Mouse (Mus musculus) gastrocnemius, adult 2 months (tissue): ENCODE measurements around the gene Cul9. TPM values are rescaled to one million over a fixed set of nuclear protein-coding genes. Genes with fewer than 3 reads are reported as not detected.
A peak's percentile ranks its signal among the peaks of the same experiment; 100 is the strongest.
"Not testable (repeated sequence)": the region's sequence is repeated elsewhere in the genome, so short reads cannot be mapped to it uniquely, and the experiment has no call there.

Source experiments
- DNase-seq: peaks from one replicate; pipeline ENCODE4 v3.0.0; 2022
- H3K27ac ChIP-seq: fragments of 200-600 bp; 2 replicates; pipeline ENCODE4 v1.8.1; 2022; ENCODE audit warnings: mild to moderate bottlenecking
- H3K4me3 ChIP-seq: fragments of 200-600 bp; 2 replicates; pipeline ENCODE4 v1.8.1; 2022; ENCODE audit warnings: mild to moderate bottlenecking, moderate library complexity
- CTCF ChIP-seq: fragments of 200-600 bp; IDR thresholded peaks from 2 replicates; pipeline ENCODE4 v1.8.1; 2022; ENCODE audit warnings: antibody characterized with exemption, mild to moderate bottlenecking, moderate library complexity
- intact Hi-C: fragments of 180-260 bp; cut with DNase I; formaldehyde crosslinking; loops from one replicate; pipeline ENCODE4 v1.15.1; 2025
- total RNA-seq, 2 experiments: library from RNA; stranded (reverse); gene quantifications; 2 replicates each; pipeline ENCODE4 v1.2.3; 2021

Cul9 gene
- total RNA-seq, 2 experiments from 2014 or later, result 13.8 to 15.5 TPM

- Histone ChIP-seq H3K27ac (no peak overlapping the region), H3K4me3 (no peak overlapping the region)
- DNase-seq, result no peak
- intact Hi-C loops, result no loop called here
- TF ChIP-seq CTCF, result no peak
These were observed 25.7 kb downstream of the Cul9 start for GRCm38 (mm10) chr17:46520385-46520979.

- Histone ChIP-seq H3K27ac (no peak overlapping the region), H3K4me3 (no peak overlapping the region)
- DNase-seq, result no peak
- intact Hi-C loops, result no loop called here
- TF ChIP-seq CTCF, result no peak
These were observed 26.2 kb downstream of the Cul9 start for GRCm38 (mm10) chr17:46519971-46520370.

GRCm38 (mm10) chr17:46513329-46513728 is 32.9 kb downstream of the Cul9 start:
- intact Hi-C loops, result no loop called here
- no peak overlapping the region for H3K27ac ChIP-seq

GRCm38 (mm10) chr17:46511059-46511710 is 35.0 kb downstream of the Cul9 start:
- Histone ChIP-seq H3K27ac (no peak overlapping the region), H3K4me3 (no peak overlapping the region)
- intact Hi-C loops, result no loop called here
- TF ChIP-seq CTCF, result peak; percentile 43
- DNase-seq, result no peak

More at GRCm38 (mm10) chr17:46513329-46513728, 32.9 kb downstream of the Cul9 start:
- no peak overlapping the region for H3K4me3 ChIP-seq
- no peak for TF ChIP-seq CTCF
- DNase-seq, result no peak

- DNase-seq, result peak; percentile 52
- no peak for TF ChIP-seq CTCF
- H3K27ac ChIP-seq, result no peak overlapping the region
- H3K4me3 ChIP-seq, result no peak overlapping the region
- intact Hi-C loops, result no loop called here
These were observed 40.6 kb downstream of the Cul9 start for GRCm38 (mm10) chr17:46505617-46506016.

GRCm38 (mm10) chr17:46503847-46504638 is 42.1 kb downstream of the Cul9 start:
- no peak for DNase-seq
- H3K27ac ChIP-seq, result no peak overlapping the region
- no peak for TF ChIP-seq CTCF
- intact Hi-C loops, result no loop called here
- H3K4me3 ChIP-seq, result no peak overlapping the region

- intact Hi-C loops, result no loop called here
- TF ChIP-seq CTCF, result no peak
- no peak overlapping the region for H3K4me3 ChIP-seq
- H3K27ac ChIP-seq, result no peak overlapping the region
- no peak for DNase-seq
These were observed 43.4 kb downstream of the Cul9 start for GRCm38 (mm10) chr17:46502775-46503174.

GRCm38 (mm10) chr17:46497956-46498355 is 48.2 kb downstream of the Cul9 start:
- no peak for DNase-seq
- TF ChIP-seq CTCF, result no peak
- Histone ChIP-seq H3K4me3 (no peak overlapping the region), H3K27ac (no peak overlapping the region)
- intact Hi-C loops, result no loop called here

GRCm38 (mm10) chr17:46496623-46497434 is 49.4 kb downstream of the Cul9 start, which contains the start of gene Dnph1:
Dnph1 (plus strand) TSS chr17:46496711.
- peak within 1 kb of the TSS; percentile 81 for H3K4me3 ChIP-seq
- no peak for TF ChIP-seq CTCF
- intact Hi-C loops, result no loop called here
- DNase-seq, result peak; percentile 86
- peak within 1 kb of the TSS; percentile 24 for H3K27ac ChIP-seq

- DNase-seq, H3K27ac ChIP-seq, intact Hi-C loops: not testable (repeated sequence)
- H3K4me3 ChIP-seq, result peak overlapping the region; percentile 81
These were observed 50.1 kb downstream of the Cul9 start for GRCm38 (mm10) chr17:46496081-46496480.

GRCm38 (mm10) chr17:46495486-46495885 is 50.7 kb downstream of the Cul9 start:
- no peak overlapping the region for H3K27ac ChIP-seq
- intact Hi-C loops, result no loop called here
- no peak for DNase-seq
- no peak overlapping the region for H3K4me3 ChIP-seq
- TF ChIP-seq CTCF, result no peak

- Histone ChIP-seq H3K4me3 (peak within 1 kb of the TSS; percentile 46), H3K27ac (no peak within 1 kb of the TSS)
- no peak for DNase-seq
- TF ChIP-seq CTCF, result no peak
- intact Hi-C loops, result no loop called here
These were observed 58.8 kb downstream of the Cul9 start, which contains the start of gene Ttbk1 for GRCm38 (mm10) chr17:46487431-46487830. Ttbk1 (minus strand) TSS chr17:46487675.

- TF ChIP-seq CTCF, result no peak
These were observed 59.2 kb downstream of the Cul9 start for GRCm38 (mm10) chr17:46486995-46487394.

More at GRCm38 (mm10) chr17:46486995-46487394, 59.2 kb downstream of the Cul9 start:
- peak overlapping the region; percentile 46 for H3K4me3 ChIP-seq
- H3K27ac ChIP-seq, result no peak overlapping the region
- intact Hi-C loops, result no loop called here
- no peak for DNase-seq
